Mouse (Mus musculus): ENCODE measurements around the gene Pcmt1.

- TF ChIP-seq CTCF (IDR thresholded peaks at IDR 0.05; ENCODE audit: insufficient read depth, low read depth, low read length) (no peak), POLR2A (IDR thresholded peaks at IDR 0.05; ENCODE audit: insufficient read depth, low read depth, low read length) (no peak)
These were observed 21.6 kb upstream of the Pcmt1 start for GRCm38 (mm10) chr10:7702586-7702985.
